Mouse (Mus musculus) hindbrain, embryonic 13.5 days (tissue): ENCODE data around the gene Midn. TPM values are rescaled to one million over a fixed set of nuclear protein-coding genes. Genes with fewer than 3 reads are reported as not detected.

Experiments used
- ATAC-seq: fragments of 200-750 bp; cut with Nextera tagmentation; 2 replicates; pipeline ENCODE4 v1.8.0; 2017; ENCODE audit warnings: moderate TSS enrichment; ENCODE audit not compliant: low FRiP score
- H3K27ac ChIP-seq: fragments of 300-500 bp; sonication (generic); 2 replicates; pipeline ENCODE4 v1.5.1; 2015; ENCODE audit warnings: inconsistent platforms, mild to moderate bottlenecking, moderate library complexity
- H3K27me3 ChIP-seq: fragments of 300-500 bp; sonication (generic); 2 replicates; pipeline ENCODE4 v1.6.1; 2015; ENCODE audit warnings: mild to moderate bottlenecking, inconsistent platforms
- H3K36me3 ChIP-seq: fragments of 300-500 bp; sonication (generic); 2 replicates; pipeline ENCODE4 v1.6.1; 2015; ENCODE audit warnings: mild to moderate bottlenecking, inconsistent platforms
- H3K4me1 ChIP-seq: fragments of 300-500 bp; sonication (generic); replicated peaks from 2 replicates; pipeline ENCODE4 v1.6.1; 2015; ENCODE audit warnings: inconsistent platforms
- H3K4me2 ChIP-seq: fragments of 300-500 bp; sonication (generic); 2 replicates; pipeline ENCODE4 v1.6.1; 2015; ENCODE audit warnings: inconsistent platforms, mild to moderate bottlenecking, moderate library complexity
- H3K4me3 ChIP-seq: fragments of 300-500 bp; sonication (generic); 2 replicates; pipeline ENCODE4 v1.5.1; 2015; ENCODE audit warnings: mild to moderate bottlenecking, inconsistent platforms
- H3K9ac ChIP-seq: fragments of 300-500 bp; sonication (generic); 2 replicates; pipeline ENCODE4 v1.6.1; 2015; ENCODE audit warnings: mild to moderate bottlenecking, inconsistent platforms
- H3K9me3 ChIP-seq: fragments of 300-500 bp; sonication (generic); 2 replicates; pipeline ENCODE4 v1.6.1; 2016; ENCODE audit warnings: inconsistent platforms
- WGBS: fragments of 180-500 bp; shearing (Covaris S2); methylation state at CpG from one replicate; pipeline ENCODE4 v1.1.7; 2015; 5-methylcytosine and 5-hydroxymethylcytosine counted together
- polyA plus RNA-seq: library from polyadenylated mRNA; unstranded; fragments of >200 nt; fragmentation: Nextera tagmentation; extraction: Ambion mirVana; gene quantifications from 2 replicates; pipeline ENCODE4 v1.2.1, GENCODE M21; 2015

Gene Midn
- polyA plus RNA-seq, 1 experiment from 2014 or later: 32.4 TPM

GRCm38 (mm10) chr10:80115944-80116335 lies 32.1 kb upstream of the Midn start:
- Histone ChIP-seq H3K27me3 (no peaks in the 10 kb centered on the region), H3K36me3 (peaks cover 17% of the 10 kb centered on the region), H3K4me2 (peak overlapping the region; percentile 96), H3K4me3 (peak overlapping the region; percentile 91), H3K9ac (peak overlapping the region; percentile 93), H3K4me1 (peaks cover 45% of the 10 kb centered on the region), H3K9me3 (no peaks in the 10 kb centered on the region), H3K27ac (peak overlapping the region; percentile 87)
- no peak for ATAC-seq
- under 1% methylated on average over 60 of the region's 63 CpGs for WGBS

- no peaks in the 10 kb centered on the region for H3K9me3 ChIP-seq
- peak overlapping the region; percentile 52 for H3K27ac ChIP-seq
- under 1% methylated on average over 27 of the region's 27 CpGs for WGBS
- no peak for ATAC-seq
- peaks cover 45% of the 10 kb centered on the region for H3K4me1 ChIP-seq
- no peaks in the 10 kb centered on the region for H3K27me3 ChIP-seq
- H3K4me2 ChIP-seq: peak overlapping the region; percentile 96
- peak overlapping the region; percentile 93 for H3K9ac ChIP-seq
- H3K4me3 ChIP-seq: peak overlapping the region; percentile 91
- peaks cover 23% of the 10 kb centered on the region for H3K36me3 ChIP-seq
These were observed 31.5 kb upstream of the Midn start for GRCm38 (mm10) chr10:80116563-80116926.

GRCm38 (mm10) chr10:80116927-80117691 lies 31.0 kb upstream of the Midn start:
- Histone ChIP-seq H3K9me3 (no peaks in the 10 kb centered on the region), H3K27ac (peak overlapping the region; percentile 52)

GRCm38 (mm10) chr10:80117736-80118135 lies 30.3 kb upstream of the Midn start:
- peak overlapping the region; percentile 93 for H3K9ac ChIP-seq
- no peak for ATAC-seq
- 57% methylated on average over 1 of the region's 1 CpGs for WGBS
- H3K4me2 ChIP-seq: peak overlapping the region; percentile 96
- no peaks in the 10 kb centered on the region for H3K27me3 ChIP-seq
- H3K36me3 ChIP-seq: peaks cover 30% of the 10 kb centered on the region
- H3K9me3 ChIP-seq: no peaks in the 10 kb centered on the region
- peak overlapping the region; percentile 91 for H3K4me3 ChIP-seq
- H3K4me1 ChIP-seq: peaks cover 45% of the 10 kb centered on the region
- H3K27ac ChIP-seq: peak overlapping the region; percentile 64

More at GRCm38 (mm10) chr10:80116927-80117691, 31.0 kb upstream of the Midn start:
- 5% methylated on average over 30 of the region's 30 CpGs for WGBS
- Histone ChIP-seq H3K36me3 (peaks cover 29% of the 10 kb centered on the region), H3K9ac (peak overlapping the region; percentile 93), H3K4me3 (peak overlapping the region; percentile 91), H3K4me1 (peaks cover 45% of the 10 kb centered on the region), H3K4me2 (peak overlapping the region; percentile 96), H3K27me3 (no peaks in the 10 kb centered on the region)
- ATAC-seq: no peak

GRCm38 (mm10) chr10:80118552-80118951 lies 29.5 kb upstream of the Midn start:
- 49% methylated on average over 6 of the region's 6 CpGs for WGBS

GRCm38 (mm10) chr10:80120146-80120545 lies 27.9 kb upstream of the Midn start:
- Histone ChIP-seq H3K4me2 (no peak overlapping the region), H3K27me3 (no peaks in the 10 kb centered on the region), H3K27ac (no peak overlapping the region), H3K9me3 (no peaks in the 10 kb centered on the region), H3K36me3 (peaks cover 50% of the 10 kb centered on the region), H3K9ac (peak overlapping the region; percentile 31; the same call in 1 of the 2 replicates), H3K4me3 (no peak overlapping the region), H3K4me1 (peaks cover 51% of the 10 kb centered on the region)
- WGBS: 79% methylated on average over 2 of the region's 2 CpGs
- no peak for ATAC-seq

More at GRCm38 (mm10) chr10:80118552-80118951, 29.5 kb upstream of the Midn start:
- peak overlapping the region; percentile 93 for H3K9ac ChIP-seq
- peak overlapping the region; percentile 91 for H3K4me3 ChIP-seq
- H3K9me3 ChIP-seq: no peaks in the 10 kb centered on the region
- peaks cover 36% of the 10 kb centered on the region for H3K36me3 ChIP-seq
- ATAC-seq: no peak
- H3K27me3 ChIP-seq: no peaks in the 10 kb centered on the region
- H3K27ac ChIP-seq: peak overlapping the region; percentile 64
- H3K4me1 ChIP-seq: peaks cover 45% of the 10 kb centered on the region
- peak overlapping the region; percentile 96 for H3K4me2 ChIP-seq

- H3K4me3 ChIP-seq: no peak overlapping the region
- no peak overlapping the region for H3K9ac ChIP-seq
- WGBS: 92% methylated on average over 2 of the region's 2 CpGs
- peaks cover 48% of the 10 kb centered on the region for H3K4me1 ChIP-seq
- no peak for ATAC-seq
- no peaks in the 10 kb centered on the region for H3K9me3 ChIP-seq
- peaks cover 65% of the 10 kb centered on the region for H3K36me3 ChIP-seq
- no peaks in the 10 kb centered on the region for H3K27me3 ChIP-seq
- no peak overlapping the region for H3K27ac ChIP-seq
- H3K4me2 ChIP-seq: no peak overlapping the region
These were observed 26.4 kb upstream of the Midn start for GRCm38 (mm10) chr10:80121639-80122038.

- peaks cover 24% of the 10 kb centered on the region for H3K4me1 ChIP-seq
- H3K4me2 ChIP-seq: no peak overlapping the region
- H3K27ac ChIP-seq: no peak overlapping the region
- no peaks in the 10 kb centered on the region for H3K27me3 ChIP-seq
- 95% methylated on average over 9 of the region's 9 CpGs for WGBS
- H3K9ac ChIP-seq: peak overlapping the region; percentile 49; the same call in 1 of the 2 replicates
- H3K36me3 ChIP-seq: peaks cover 81% of the 10 kb centered on the region
- H3K9me3 ChIP-seq: no peaks in the 10 kb centered on the region
- no peak for ATAC-seq
- H3K4me3 ChIP-seq: no peak overlapping the region
These were observed 24.0 kb upstream of the Midn start for GRCm38 (mm10) chr10:80123932-80124562.

GRCm38 (mm10) chr10:80127920-80128319 lies 20.2 kb upstream of the Midn start:
- H3K9ac ChIP-seq: no peak overlapping the region
- WGBS: 92% methylated on average over 8 of the region's 8 CpGs
- H3K27me3 ChIP-seq: 0 out of 2 replicates have a peak, but pooled peaks cover 7% of the 10 kb centered on the region
- no peak overlapping the region; the same call in 1 of the 2 replicates for H3K27ac ChIP-seq
- H3K4me1 ChIP-seq: peaks cover 24% of the 10 kb centered on the region
- no peaks in the 10 kb centered on the region for H3K9me3 ChIP-seq
- H3K4me2 ChIP-seq: no peak overlapping the region
- no peak for ATAC-seq
- H3K36me3 ChIP-seq: peaks cover 98% of the 10 kb centered on the region
- no peak overlapping the region for H3K4me3 ChIP-seq

GRCm38 (mm10) chr10:80129846-80130245 lies 18.2 kb upstream of the Midn start:
- Histone ChIP-seq H3K4me3 (no peak overlapping the region), H3K4me1 (peaks cover 23% of the 10 kb centered on the region), H3K36me3 (peaks cover 100% of the 10 kb centered on the region), H3K9me3 (no peaks in the 10 kb centered on the region), H3K4me2 (no peak overlapping the region), H3K9ac (0 out of 2 replicates have a peak overlapping the region, but pooled peaks have one; percentile 1), H3K27ac (no peak overlapping the region), H3K27me3 (peaks cover 11% of the 10 kb centered on the region; the same call in 1 of the 2 replicates)
- ATAC-seq: no peak
- 94% methylated on average over 9 of the region's 9 CpGs for WGBS

GRCm38 (mm10) chr10:80130403-80131031 lies 17.6 kb upstream of the Midn start:
- Histone ChIP-seq H3K36me3 (peaks cover 100% of the 10 kb centered on the region), H3K27ac (no peak overlapping the region), H3K9me3 (no peaks in the 10 kb centered on the region), H3K4me2 (no peak overlapping the region), H3K9ac (no peak overlapping the region), H3K4me1 (peaks cover 20% of the 10 kb centered on the region), H3K27me3 (peaks cover 17% of the 10 kb centered on the region; the same call in 1 of the 2 replicates), H3K4me3 (no peak overlapping the region)
- no peak for ATAC-seq
- WGBS: 86% methylated on average over 18 of the region's 18 CpGs

- ATAC-seq: peak; percentile 34; the same call in 1 of the 2 replicates
- H3K9ac ChIP-seq: peak overlapping the region; percentile 49
- H3K4me2 ChIP-seq: peak overlapping the region; percentile 23
These were observed 16.6 kb upstream of the Midn start for GRCm38 (mm10) chr10:80131316-80131951.

More at GRCm38 (mm10) chr10:80131316-80131951, 16.6 kb upstream of the Midn start:
- Histone ChIP-seq H3K4me1 (peaks cover 27% of the 10 kb centered on the region), H3K36me3 (peaks cover 100% of the 10 kb centered on the region), H3K27me3 (peaks cover 25% of the 10 kb centered on the region), H3K27ac (peak overlapping the region; percentile 13; the same call in 1 of the 2 replicates), H3K9me3 (no peaks in the 10 kb centered on the region), H3K4me3 (peak overlapping the region; percentile 9)
- WGBS: 8% methylated on average over 55 of the region's 55 CpGs
